Mouse (Mus musculus) CH12.LX (cell line): ENCODE data around the gene Znhit3. TPM values are rescaled to one million over a fixed set of nuclear protein-coding genes. Genes with fewer than 3 reads are reported as not detected.

Experiments used
- DNase-seq: peaks from one replicate; pipeline ENCODE4 v3.0.0-alpha.2; 2013; ENCODE audit errors: extremely low read depth
- H3K27ac ChIP-seq: 2 replicates; pipeline ENCODE4 v1.5.1; 2012; ENCODE audit warnings: low read depth, mild to moderate bottlenecking, control low read depth, moderate library complexity; ENCODE audit not compliant: insufficient read depth
- H3K27me3 ChIP-seq: replicated peaks from 2 replicates; pipeline ENCODE3; 2012; ENCODE audit warnings: inconsistent platforms
- H3K36me3 ChIP-seq, 2 experiments: replicated peaks in 1 of 2; 2 replicates each; pipeline versions ENCODE3 to v1.6.1; 2012; ENCODE audit warnings: inconsistent platforms in 1 of 2, low read length in 1 of 2, mild to moderate bottlenecking in 1 of 2, mixed read lengths in 1 of 2, moderate library complexity in 1 of 2; ENCODE audit not compliant: control insufficient read depth in 1 of 2, insufficient read depth in 1 of 2
- H3K4me1 ChIP-seq, 2 experiments: 2 replicates each; pipeline ENCODE4 v1.6.1; 2012; ENCODE audit warnings: inconsistent platforms in 1 of 2, moderate library complexity in 1 of 2; ENCODE audit not compliant: insufficient read depth in 2 of 2, control insufficient read depth in 1 of 2
- H3K4me2 ChIP-seq: 2 replicates; pipeline ENCODE4 v1.6.1; 2012; ENCODE audit warnings: low read depth, mild to moderate bottlenecking, control low read depth; ENCODE audit not compliant: poor library complexity, insufficient read depth, severe bottlenecking
- H3K4me3 ChIP-seq, 3 experiments: fragments of 150-350 bp in 1 of 3; sonication (generic) in 1 of 3; replicated peaks in 1 of 3; 2 replicates each; pipeline versions ENCODE3 to v1.5.1; 2011 to 2012; ENCODE audit warnings: low read depth in 2 of 3, low read length in 2 of 3, mild to moderate bottlenecking in 2 of 3, moderate library complexity in 2 of 3, control low read depth in 1 of 3, improper control_type of control experiment in 1 of 3, inconsistent platforms in 1 of 3, mixed read lengths in 1 of 3; ENCODE audit not compliant: poor library complexity in 1 of 3
- H3K79me2 ChIP-seq: replicated peaks from 2 replicates; pipeline ENCODE4 v1.6.1; 2012; ENCODE audit warnings: mild to moderate bottlenecking, moderate library complexity; ENCODE audit not compliant: control insufficient read depth, poor library complexity, insufficient read depth, severe bottlenecking; ENCODE audit errors: extremely low read depth
- H3K9ac ChIP-seq: 2 replicates; pipeline ENCODE4 v1.6.1; 2012; ENCODE audit warnings: low read depth, mild to moderate bottlenecking, control low read depth, moderate library complexity; ENCODE audit not compliant: insufficient read depth
- H3K9me3 ChIP-seq: replicated peaks from 2 replicates; pipeline ENCODE3; 2012; ENCODE audit warnings: low read length, inconsistent platforms, mixed read lengths
- BHLHE40 ChIP-seq: IDR thresholded peaks from 2 replicates; pipeline ENCODE4 v1.6.1; 2011; ENCODE audit warnings: mild to moderate bottlenecking, low read depth, low read length, improper control_type of control experiment
- CHD1 ChIP-seq: IDR thresholded peaks from 2 replicates; pipeline ENCODE4 v1.6.1; 2012; ENCODE audit warnings: low read depth, low read length, improper control_type of control experiment, inconsistent platforms
- CHD2 ChIP-seq: IDR thresholded peaks from 2 replicates; pipeline ENCODE4 v1.6.1; 2011; ENCODE audit warnings: low read length, improper control_type of control experiment
- E2F4 ChIP-seq: IDR thresholded peaks from 2 replicates; pipeline ENCODE4 v1.6.1; 2011; ENCODE audit warnings: low read depth, low read length, improper control_type of control experiment; ENCODE audit not compliant: insufficient replicate concordance
- JUN ChIP-seq: IDR thresholded peaks from 2 replicates; pipeline ENCODE4 v1.6.1; 2011; ENCODE audit warnings: low read depth, mild to moderate bottlenecking, low read length, improper control_type of control experiment, moderate library complexity; ENCODE audit not compliant: insufficient read depth
- MYC ChIP-seq: IDR thresholded peaks from 2 replicates; pipeline ENCODE4 v1.6.1; 2011; ENCODE audit warnings: low read depth, mild to moderate bottlenecking, improper control_type of control experiment, low read length
- PAX5 ChIP-seq: IDR thresholded peaks from 2 replicates; pipeline ENCODE4 v1.6.1; 2012; ENCODE audit warnings: low read length, inconsistent platforms, mixed read lengths
- POLR2A ChIP-seq: IDR thresholded peaks from 2 replicates; pipeline ENCODE4 v1.6.1; 2011; ENCODE audit warnings: low read depth, mild to moderate bottlenecking, improper control_type of control experiment, low read length
- SMC3 ChIP-seq: IDR thresholded peaks from 2 replicates; pipeline ENCODE4 v1.6.1; 2011; ENCODE audit warnings: low read depth, low read length, improper control_type of control experiment
- USF2 ChIP-seq: conservative IDR thresholded peaks from 2 replicates; pipeline ENCODE4 v1.6.1; 2011; ENCODE audit warnings: low read depth, low read length, improper control_type of control experiment
- ZKSCAN1 ChIP-seq: IDR thresholded peaks from 2 replicates; pipeline ENCODE4 v1.6.1; 2012; ENCODE audit warnings: low read depth, inconsistent platforms, low read length, improper control_type of control experiment, borderline replicate concordance
- ZMIZ1 ChIP-seq: IDR thresholded peaks from 2 replicates; pipeline ENCODE4 v1.6.1; 2012; ENCODE audit warnings: low read depth, mild to moderate bottlenecking, inconsistent platforms, low read length, improper control_type of control experiment
- ZNF384 ChIP-seq: IDR thresholded peaks from 2 replicates; pipeline ENCODE4 v1.6.1; 2012; ENCODE audit warnings: low read depth, low read length, improper control_type of control experiment, inconsistent platforms
- dilution Hi-C: fragments of 300-500 bp; cut with MboI; formaldehyde crosslinking; loops from 2 replicates; pipeline ENCODE4 v1.14.3; 2020; ENCODE audit warnings: low sequenced_read_pairs; ENCODE audit not compliant: extremely low pct_unique_long_range_greater_than_20kb, extremely low pct_ligation_motif_present
- in situ Hi-C: fragments of 300-500 bp; cut with MboI; formaldehyde crosslinking; loops from 3 replicates; pipeline ENCODE4 v1.14.3; 2019; ENCODE audit warnings: low sequenced_read_pairs, low pct_ligation_motif_present, low pct_unique_long_range_greater_than_20kb, mixed read lengths
- polyA plus RNA-seq: library from polyadenylated mRNA; unstranded; fragments of >175 nt; gene quantifications from 2 replicates; pipeline ENCODE4 v1.2.1, GENCODE M21; 2012; ENCODE audit warnings: low read depth; ENCODE audit not compliant: insufficient read length
- total RNA-seq, 2 experiments: library from RNA; depleted of rRNA; stranded (reverse); fragments of 300-350 nt in 1 of 2; fragments of >200 nt in 1 of 2; gene quantifications; 2 replicates each; pipeline ENCODE4 v1.2.3; 2012 to 2014

Gene Znhit3
- total and polyA plus RNA-seq, 3 experiments, result 59.3 to 130 (median 62.9) TPM

- no peaks in the 10 kb centered on the region for H3K9me3 ChIP-seq
- in situ Hi-C loops, result no loop called here
- TF ChIP-seq ZKSCAN1 (no peak), ZMIZ1 (no peak), PAX5 (no peak), E2F4 (no peak), CHD1 (no peak), BHLHE40 (no peak), USF2 (no peak), SMC3 (no peak), ZNF384 (no peak), JUN (no peak), POLR2A (no peak), CHD2 (no peak), MYC (no peak)
- TF ChIP-seq, all 38 proteins: peak for 0
- Histone ChIP-seq H3K27ac (no peak overlapping the region), H3K79me2 (peaks cover 76% of the 10 kb centered on the region), H3K9ac (no peak overlapping the region), H3K4me2 (no peak overlapping the region), H3K4me1 (peaks cover 8 to 50% of the 10 kb centered on the region in 2 experiments; a peak in 3 of 4 replicates), H3K27me3 (no peaks in the 10 kb centered on the region), H3K36me3 (peaks cover 13 to 60% of the 10 kb centered on the region in 2 experiments), H3K4me3 (no peak overlapping the region)
- DNase-seq, result no peak
- dilution Hi-C loops, result no loop called here
These were observed 50.9 kb downstream of the Znhit3 start for GRCm38 (mm10) chr11:84865268-84865667.

Other genes starting within 250 kb of the Znhit3 start
- 19.6 and 27.8 TPM in 2 replicates for gene Mrm1, start 96.9 kb downstream of the Znhit3 start, total RNA-seq (2012; rRNA removed)
- gene Mrm1, start 96.9 kb downstream of the Znhit3 start, total RNA-seq (2014; rRNA removed), result 14.7 and 16.1 TPM in 2 replicates
- 10.6 and 11.1 TPM in 2 replicates for gene Mrm1, start 96.9 kb downstream of the Znhit3 start, polyA plus RNA-seq
- 8.3 and 9.6 TPM in 2 replicates for gene Dhrs11, start 87.4 kb downstream of the Znhit3 start, total RNA-seq (2012; rRNA removed)
- 6.1 and 6.8 TPM in 2 replicates for gene Dhrs11, start 87.4 kb downstream of the Znhit3 start, total RNA-seq (2014; rRNA removed)
- 17.0 and 17.1 TPM in 2 replicates for gene Dhrs11, start 87.4 kb downstream of the Znhit3 start, polyA plus RNA-seq
- 67.3 and 70.9 TPM in 2 replicates for gene Ggnbp2, start 45.5 kb downstream of the Znhit3 start, total RNA-seq (2012; rRNA removed)
- gene Ggnbp2, start 45.5 kb downstream of the Znhit3 start, total RNA-seq (2014; rRNA removed), result 86.5 and 105 TPM in 2 replicates
- gene Ggnbp2, start 45.5 kb downstream of the Znhit3 start, polyA plus RNA-seq, result 108 and 125 TPM in 2 replicates
- gene Myo19, start 36.2 kb downstream of the Znhit3 start, total RNA-seq (2012; rRNA removed), result 9.1 and 13.0 TPM in 2 replicates
- gene Myo19, start 36.2 kb downstream of the Znhit3 start, total RNA-seq (2014; rRNA removed), result 8.0 TPM in 2 replicates
- gene Myo19, start 36.2 kb downstream of the Znhit3 start, polyA plus RNA-seq, result 23.1 and 27.1 TPM in 2 replicates
- gene Pigw, start 36.1 kb downstream of the Znhit3 start, total RNA-seq (2012; rRNA removed), result 5.7 and 6.0 TPM in 2 replicates
- gene Pigw, start 36.1 kb downstream of the Znhit3 start, total RNA-seq (2014; rRNA removed), result 5.5 and 6.5 TPM in 2 replicates
- 7.8 and 9.2 TPM in 2 replicates for gene Pigw, start 36.1 kb downstream of the Znhit3 start, polyA plus RNA-seq
- gene Car4, start 41.4 kb upstream of the Znhit3 start, total RNA-seq (2012; rRNA removed), result not detected in 2 replicates
- not detected in 2 replicates for gene Car4, start 41.4 kb upstream of the Znhit3 start, total RNA-seq (2014; rRNA removed)
- not detected in 2 replicates for gene Car4, start 41.4 kb upstream of the Znhit3 start, polyA plus RNA-seq
- gene Usp32, start 223.8 kb upstream of the Znhit3 start, total RNA-seq (2012; rRNA removed), result 11.0 and 11.8 TPM in 2 replicates
- 7.4 and 7.5 TPM in 2 replicates for gene Usp32, start 223.8 kb upstream of the Znhit3 start, total RNA-seq (2014; rRNA removed)
- gene Usp32, start 223.8 kb upstream of the Znhit3 start, polyA plus RNA-seq, result 12.0 and 16.4 TPM in 2 replicates